Mouse (Mus musculus) myocyte (in vitro differentiated cells): ENCODE measurements around the gene Dcun1d1. TPM values are rescaled to one million over a fixed set of nuclear protein-coding genes. Genes with fewer than 3 reads are reported as not detected.

ENCODE experiments used
- H3K27me3 ChIP-seq: one replicate; pipeline ENCODE4 v1.6.1; 2011; ENCODE audit not compliant: control insufficient read depth, insufficient read depth, insufficient read length
- H3K36me3 ChIP-seq: one replicate; pipeline ENCODE4 v1.6.1; 2011; ENCODE audit not compliant: control insufficient read depth, insufficient read depth
- H3K4me2 ChIP-seq: one replicate; pipeline ENCODE4 v1.6.1; 2011; ENCODE audit warnings: low read depth, control low read depth
- H3K4me3 ChIP-seq: one replicate; pipeline ENCODE4 v1.5.1; 2011; ENCODE audit warnings: mild to moderate bottlenecking, control low read depth, moderate library complexity
- H3K79me2 ChIP-seq: one replicate; pipeline ENCODE4 v1.6.1; 2011; ENCODE audit not compliant: control insufficient read depth, insufficient read depth
- H3ac ChIP-seq: one replicate; pipeline ENCODE4 v1.6.1; 2011; ENCODE audit not compliant: control insufficient read depth, insufficient read length
- CEBPB ChIP-seq: IDR thresholded peaks from 2 replicates; pipeline ENCODE4 v1.6.1; 2011; ENCODE audit warnings: mild to moderate bottlenecking, moderate library complexity; ENCODE audit not compliant: poor library complexity, insufficient read depth, severe bottlenecking
- E2F4 ChIP-seq: IDR thresholded peaks from one replicate; pipeline ENCODE4 v1.6.1; 2011; ENCODE audit warnings: mild to moderate bottlenecking, control low read depth, moderate library complexity; ENCODE audit not compliant: insufficient read depth
- MAX ChIP-seq: IDR thresholded peaks from one replicate; pipeline ENCODE4 v1.6.1; 2011; ENCODE audit warnings: low read depth, mild to moderate bottlenecking, control low read depth
- MYOD1 ChIP-seq, 3 experiments: IDR thresholded peaks; one replicate each; pipeline ENCODE4 v1.6.1; 2011; ENCODE audit warnings: control low read depth in 2 of 3, low read depth in 2 of 3, mild to moderate bottlenecking in 2 of 3, moderate library complexity in 1 of 3; ENCODE audit not compliant: insufficient read length in 2 of 3, control insufficient read depth in 1 of 3
- MYOG ChIP-seq, 3 experiments: IDR thresholded peaks; one replicate each; pipeline ENCODE4 v1.6.1; 2011; ENCODE audit warnings: control low read depth in 2 of 3, low read depth in 2 of 3, mild to moderate bottlenecking in 2 of 3; ENCODE audit not compliant: insufficient read length in 2 of 3, control insufficient read depth in 1 of 3, insufficient read depth in 1 of 3
- POLR2A ChIP-seq: IDR thresholded peaks from one replicate; pipeline ENCODE4 v1.6.1; 2011; ENCODE audit warnings: low read depth, mild to moderate bottlenecking, control low read depth, moderate library complexity; ENCODE audit not compliant: insufficient read length
- POLR2AphosphoS2 ChIP-seq: IDR thresholded peaks from one replicate; pipeline ENCODE4 v1.6.1; 2011; ENCODE audit warnings: low read depth, control low read depth; ENCODE audit not compliant: insufficient read length
- REST ChIP-seq: IDR thresholded peaks from one replicate; pipeline ENCODE4 v1.6.1; 2011; ENCODE audit warnings: mild to moderate bottlenecking, control low read depth, moderate library complexity; ENCODE audit not compliant: insufficient read depth, insufficient read length
- SRF ChIP-seq: IDR thresholded peaks from one replicate; pipeline ENCODE4 v1.6.1; 2011; ENCODE audit warnings: low read depth; ENCODE audit not compliant: control insufficient read depth, insufficient read length
- TCF12 ChIP-seq: IDR thresholded peaks from one replicate; pipeline ENCODE4 v1.6.1; 2011; ENCODE audit warnings: mild to moderate bottlenecking, control low read depth; ENCODE audit not compliant: poor library complexity, insufficient read depth, severe bottlenecking
- TCF3 ChIP-seq: IDR thresholded peaks from one replicate; pipeline ENCODE4 v1.6.1; 2011; ENCODE audit warnings: low read depth, control low read depth; ENCODE audit not compliant: insufficient read length
- USF1 ChIP-seq: IDR thresholded peaks from one replicate; pipeline ENCODE4 v1.6.1; 2011; ENCODE audit warnings: low read depth, mild to moderate bottlenecking, control low read depth, moderate library complexity
- polyA plus RNA-seq: library from polyadenylated mRNA; unstranded; fragments of >200 nt; fragmentation: generic; extraction: Trizol; gene quantifications from one replicate; pipeline ENCODE4 v1.2.1, GENCODE M21; 2012; ENCODE audit warnings: missing spikeins

Gene Dcun1d1
- polyA plus RNA-seq, 1 experiment = 15.1 TPM

GRCm38 (mm10) chr3:35908982-35909680 lies 28.1 kb downstream of the Dcun1d1 start:
- Histone ChIP-seq H3K27me3 (no peaks in the 10 kb centered on the region), H3K36me3 (peaks cover 11% of the 10 kb centered on the region), H3K79me2 (peaks cover 9% of the 10 kb centered on the region), H3K4me2 (no peak overlapping the region), H3K4me3 (no peak overlapping the region), H3ac (no peak overlapping the region)
- TF ChIP-seq POLR2AphosphoS2 = no peak
- no peak for TF ChIP-seq POLR2A
- no peak for TF ChIP-seq REST

DNA sequence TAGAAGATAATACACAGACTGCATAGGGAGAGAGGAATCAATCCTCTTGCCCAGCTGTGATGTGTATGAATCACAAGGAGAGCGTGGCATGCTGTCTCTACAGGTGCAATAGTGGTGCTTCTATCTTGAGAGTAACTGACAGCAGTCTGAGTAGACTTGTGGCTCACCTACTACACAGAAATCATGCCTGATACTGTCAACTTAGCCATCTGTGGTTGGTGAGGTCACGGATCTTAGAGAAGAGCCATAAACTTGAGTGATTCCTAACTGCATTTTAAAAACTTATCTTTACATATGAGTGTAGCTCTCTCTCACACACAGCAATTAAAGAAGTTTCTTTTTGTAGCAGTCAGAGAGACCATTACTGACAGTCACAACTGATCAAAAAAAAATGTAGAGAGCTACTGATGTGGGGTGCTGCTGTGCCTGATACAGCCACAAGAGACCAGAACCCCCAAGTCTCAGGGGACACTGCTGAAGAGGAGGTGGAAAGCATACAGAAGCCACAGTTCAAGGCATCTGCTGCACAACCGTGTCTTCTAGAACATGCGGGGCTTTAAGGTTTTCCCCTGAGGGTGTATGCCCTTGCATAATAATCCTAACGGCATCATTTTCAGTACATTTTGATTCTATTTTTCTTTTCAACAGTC lies 36.6 kb downstream of the Dcun1d1 start:
- no peak overlapping the region for H3ac ChIP-seq
- no peak for TF ChIP-seq TCF3
- TF ChIP-seq POLR2A = no peak
- TF ChIP-seq CEBPB = no peak
- no peak for TF ChIP-seq MYOG (IDR thresholded peaks at IDR 0.05; ENCODE audit: control insufficient read depth in 1 of 3, insufficient read depth in 1 of 3, insufficient read length in 2 of 3, low read depth in 2 of 3)
- TF ChIP-seq MAX = no peak
- no peak for TF ChIP-seq TCF12
- TF ChIP-seq E2F4 = no peak
- no peak for TF ChIP-seq SRF
- TF ChIP-seq POLR2AphosphoS2 = no peak
- no peak for TF ChIP-seq REST
- no peak for TF ChIP-seq USF1
- TF ChIP-seq MYOD1 (IDR thresholded peaks at IDR 0.05; ENCODE audit: control insufficient read depth in 1 of 3, insufficient read length in 2 of 3, low read depth in 2 of 3) = no peak
- H3K4me2 ChIP-seq = no peak overlapping the region
- no peaks in the 10 kb centered on the region for H3K79me2 ChIP-seq
- H3K4me3 ChIP-seq = no peak overlapping the region
- peaks cover 22% of the 10 kb centered on the region for H3K36me3 ChIP-seq
- H3K27me3 ChIP-seq = no peaks in the 10 kb centered on the region

DNA sequence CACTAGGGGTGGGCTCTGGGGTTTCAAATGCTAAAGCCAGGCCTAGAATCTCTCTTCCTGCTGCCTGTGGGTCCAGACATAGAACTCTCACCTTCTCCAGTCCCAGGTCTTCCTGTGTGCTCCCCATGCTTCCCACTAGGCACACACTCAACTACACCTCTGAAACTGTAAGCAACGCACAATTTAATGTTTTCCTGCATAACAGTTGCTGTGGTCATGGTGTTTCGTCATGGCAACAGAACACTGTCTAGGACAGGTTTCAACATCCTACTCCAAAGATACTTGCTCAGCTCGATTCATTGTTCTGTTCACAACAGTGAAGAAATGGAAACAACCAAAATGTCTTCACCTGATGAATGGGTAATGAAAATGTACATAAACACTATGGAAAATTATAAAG lies 38.1 kb downstream of the Dcun1d1 start:
- H3K27me3 ChIP-seq = no peaks in the 10 kb centered on the region
- H3ac ChIP-seq = no peak overlapping the region
- TF ChIP-seq MYOG (IDR thresholded peaks at IDR 0.05; ENCODE audit: control insufficient read depth in 1 of 3, insufficient read depth in 1 of 3, insufficient read length in 2 of 3, low read depth in 2 of 3) (no peak), TCF12 (no peak), MYOD1 (IDR thresholded peaks at IDR 0.05; ENCODE audit: control insufficient read depth in 1 of 3, insufficient read length in 2 of 3, low read depth in 2 of 3) (no peak), SRF (no peak), E2F4 (no peak), REST (no peak), USF1 (no peak), POLR2AphosphoS2 (no peak), TCF3 (no peak)
- no peak overlapping the region for H3K4me3 ChIP-seq
- no peaks in the 10 kb centered on the region for H3K79me2 ChIP-seq
- no peak overlapping the region for H3K4me2 ChIP-seq
- H3K36me3 ChIP-seq = peaks cover 19% of the 10 kb centered on the region

DNA sequence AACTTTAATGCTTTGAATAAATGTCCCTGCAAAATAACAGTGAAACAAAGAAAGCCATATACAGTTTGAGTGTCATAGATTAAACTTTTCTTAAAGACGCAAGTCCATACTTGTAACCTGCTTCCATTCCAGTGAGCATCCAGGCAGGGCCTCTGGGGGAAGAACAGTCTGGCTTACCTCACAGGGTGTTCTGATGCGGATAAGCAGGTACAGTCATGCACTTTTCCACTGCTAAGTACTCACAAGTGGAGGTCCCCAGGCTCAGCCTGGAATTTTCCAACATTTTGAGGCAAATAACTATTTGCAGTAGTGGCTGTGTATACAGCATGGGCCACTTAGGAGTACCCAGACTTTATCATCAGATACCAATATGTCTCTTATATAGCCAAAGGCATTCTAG lies 39.3 kb downstream of the Dcun1d1 start:
- H3K27me3 ChIP-seq = no peaks in the 10 kb centered on the region
- TF ChIP-seq TCF12 (no peak), CEBPB (no peak), MYOD1 (IDR thresholded peaks at IDR 0.05; ENCODE audit: control insufficient read depth in 1 of 3, insufficient read length in 2 of 3, low read depth in 2 of 3) (no peak), SRF (no peak), MAX (no peak), USF1 (no peak), POLR2AphosphoS2 (no peak), MYOG (IDR thresholded peaks at IDR 0.05; ENCODE audit: control insufficient read depth in 1 of 3, insufficient read depth in 1 of 3, insufficient read length in 2 of 3, low read depth in 2 of 3) (no peak), E2F4 (no peak), TCF3 (no peak)
- no peak overlapping the region for H3ac ChIP-seq
- no peak overlapping the region for H3K4me2 ChIP-seq
- peaks cover 19% of the 10 kb centered on the region for H3K36me3 ChIP-seq
- H3K4me3 ChIP-seq = no peak overlapping the region
- no peaks in the 10 kb centered on the region for H3K79me2 ChIP-seq

- no peaks in the 10 kb centered on the region for H3K27me3 ChIP-seq
- H3K36me3 ChIP-seq = peaks cover 10% of the 10 kb centered on the region
- H3ac ChIP-seq = no peak overlapping the region
- H3K4me2 ChIP-seq = no peak overlapping the region
- H3K4me3 ChIP-seq = no peak overlapping the region
- TF ChIP-seq POLR2A = no peak
- no peak for TF ChIP-seq CEBPB
- TF ChIP-seq SRF = no peak
- no peak for TF ChIP-seq E2F4
- no peak for TF ChIP-seq TCF3
- no peak for TF ChIP-seq MYOD1 (IDR thresholded peaks at IDR 0.05; ENCODE audit: control insufficient read depth in 1 of 3, insufficient read length in 2 of 3, low read depth in 2 of 3)
- TF ChIP-seq TCF12 = no peak
- TF ChIP-seq USF1 = no peak
- no peak for TF ChIP-seq REST
- no peak for TF ChIP-seq MYOG (IDR thresholded peaks at IDR 0.05; ENCODE audit: control insufficient read depth in 1 of 3, insufficient read depth in 1 of 3, insufficient read length in 2 of 3, low read depth in 2 of 3)
- no peak for TF ChIP-seq MAX
- TF ChIP-seq POLR2AphosphoS2 = no peak
- no peaks in the 10 kb centered on the region for H3K79me2 ChIP-seq
Measured at GRCm38 (mm10) chr3:35893156-35893555, 44.1 kb downstream of the Dcun1d1 start.
